Comparison of ENCODE assay signal across 8 mouse cellular contexts in genomic region chr12:100937441-100938360, GRCm38 (mm10). TPM values are rescaled to one million over a fixed set of nuclear protein-coding genes. Genes with fewer than 3 reads are reported as not detected.
DNase-seq lines count a peak whose midpoint lies in the region; ATAC-seq lines count a peak whose summit lies in the region.

No protein-coding gene starts in this region.

- peaks cover 2% of the 10 kb centered on the region; the same call in 1 of the 2 replicates for H3K36me3 ChIP-seq in heart, embryonic 16.5 days (ENCODE audit: control insufficient read depth, insufficient read depth)
- H3K36me3 ChIP-seq in limb, embryonic 12.5 days = 0 out of 2 replicates have a peak, but pooled peaks cover 10% of the 10 kb centered on the region
- peaks cover 97% of the 10 kb centered on the region for H3K36me3 ChIP-seq in liver, embryonic 12.5 days

- peak overlapping the region; percentile 71 for H3K27ac ChIP-seq in heart, embryonic 16.5 days (ENCODE audit: low read length)
- H3K27ac ChIP-seq in limb, embryonic 12.5 days = 0 out of 2 replicates have a peak overlapping the region, but pooled peaks have one; percentile 59
- H3K27ac ChIP-seq in liver, embryonic 12.5 days = no peak overlapping the region

- DNase-seq in adrenal gland, adult 2 months = peak; percentile 35
- DNase-seq in adrenal gland, adult 8-10 months = no peak
- DNase-seq in A20 (ENCODE audit: low read depth, low spot score) = peak; percentile 63
- DNase-seq in spleen, adult 12 weeks (ENCODE audit: low spot score) = no peak
- DNase-seq in cerebellum, adult 11-12 months = no peak

- 58% methylated on average over 21 of the region's 21 CpGs for WGBS in heart, embryonic 16.5 days
- WGBS in limb, embryonic 12.5 days = 73% methylated on average over 21 of the region's 21 CpGs
- 77% methylated on average over 21 of the region's 21 CpGs for WGBS in liver, embryonic 12.5 days (ENCODE audit: insufficient replicate concordance)

- no peak overlapping the region; the same call in 1 of the 2 replicates for H3K9ac ChIP-seq in heart, embryonic 16.5 days (ENCODE audit: low read length)
- peak overlapping the region; percentile 18; the same call in 1 of the 2 replicates for H3K9ac ChIP-seq in limb, embryonic 12.5 days (replicated peaks)
- no peak overlapping the region for H3K9ac ChIP-seq in liver, embryonic 12.5 days

- H3K9me3 ChIP-seq in heart, embryonic 16.5 days (replicated peaks; ENCODE audit: control insufficient read depth, low read length) = no peaks in the 10 kb centered on the region
- H3K9me3 ChIP-seq in limb, embryonic 12.5 days = no peaks in the 10 kb centered on the region
- no peaks in the 10 kb centered on the region for H3K9me3 ChIP-seq in liver, embryonic 12.5 days (replicated peaks)

- H3K27me3 ChIP-seq in heart, embryonic 16.5 days (ENCODE audit: control insufficient read depth, insufficient read depth, low read length) = no peaks in the 10 kb centered on the region; the same call in 1 of the 2 replicates
- H3K27me3 ChIP-seq in limb, embryonic 12.5 days = no peaks in the 10 kb centered on the region
- H3K27me3 ChIP-seq in liver, embryonic 12.5 days (replicated peaks) = no peaks in the 10 kb centered on the region

- H3K4me1 ChIP-seq in heart, embryonic 16.5 days (ENCODE audit: control insufficient read depth, insufficient read depth, low read length) = peaks cover 6% of the 10 kb centered on the region
- H3K4me1 ChIP-seq in limb, embryonic 12.5 days (replicated peaks) = peaks cover 7% of the 10 kb centered on the region
- H3K4me1 ChIP-seq in liver, embryonic 12.5 days = no peaks in the 10 kb centered on the region

- ATAC-seq in heart, embryonic 16.5 days (replicated peaks; ENCODE audit: extremely low read depth, insufficient read depth, low FRiP score) = peak; percentile 71
- no peak for ATAC-seq in limb, embryonic 12.5 days (ENCODE audit: insufficient number of reproducible peaks, insufficient read depth, low FRiP score, low TSS enrichment, low read depth)
- no peak for ATAC-seq in liver, embryonic 12.5 days

- no peak overlapping the region for H3K4me3 ChIP-seq in heart, embryonic 16.5 days (ENCODE audit: low read length)
- no peak overlapping the region for H3K4me3 ChIP-seq in limb, embryonic 12.5 days (replicated peaks)
- H3K4me3 ChIP-seq in liver, embryonic 12.5 days = no peak overlapping the region

- H3K4me2 ChIP-seq in heart, embryonic 16.5 days (ENCODE audit: low read depth, low read length) = no peak overlapping the region
- no peak overlapping the region for H3K4me2 ChIP-seq in limb, embryonic 12.5 days
- H3K4me2 ChIP-seq in liver, embryonic 12.5 days = no peak overlapping the region

RNA-seq across cellular contexts. Expression of gene Gpr68, which starts 29.7 kb away (rescaled TPM):
- 1 to 10 TPM in 1 of 2 experiments, under 1 TPM in 1; 0.52 to 1.2 TPM for total RNA-seq in adrenal gland, adult 2 months (2021)
- 1.4 and 2.1 TPM in 2 replicates for polyA plus RNA-seq in adrenal gland, adult 2 months (2012; rRNA removed)
- total RNA-seq in adrenal gland, adult 8-10 months (2022) = 1 to 10 TPM; 1.3 to 4.4 (median 2.1) TPM
- polyA plus RNA-seq in heart, embryonic 16.5 days (2015; fragmentation: Nextera tagmentation; extraction: Ambion mirVana) = 8.1 and 8.7 TPM in 2 replicates
- 0.13 and 0.17 TPM in 2 replicates for polyA plus RNA-seq in limb, embryonic 12.5 days (2016; fragmentation: Nextera tagmentation; extraction: Ambion mirVana)
- 0.04 TPM in 1 of 2 replicates, not detected in the other for polyA plus RNA-seq in liver, embryonic 12.5 days (2016; fragmentation: Nextera tagmentation; extraction: Ambion mirVana)

Comparison
In these comparisons a context has a peak if more than half of its experiments do, and no peak if none do; other contexts are left out.
1. DNase-seq: peak in adrenal gland, adult 2 months (single experiment) and A20 (single experiment); none in adrenal gland, adult 8-10 months (single experiment), spleen, adult 12 weeks (single experiment) and cerebellum, adult 11-12 months (single experiment).